Mouse (Mus musculus) adrenal gland, adult 18-20 months (tissue): ENCODE measurements around the gene Gm10778. TPM values are rescaled to one million over a fixed set of nuclear protein-coding genes. Genes with fewer than 3 reads are reported as not detected.
"Not testable (repeated sequence)": the region's sequence is repeated elsewhere in the genome, so short reads cannot be mapped to it uniquely, and the experiment has no call there.

Experiments
- DNase-seq, 2 experiments: peaks; one replicate each; pipeline ENCODE4 v3.0.0; 2021 to 2022; ENCODE audit warnings: low spot score in 2 of 2
- total RNA-seq, 2 experiments: library from RNA; stranded (reverse); gene quantifications; 1 replicate in 1 of 2; 2 replicates in 1 of 2; pipeline ENCODE4 v1.2.3; 2021

Gm10778 gene
- total RNA-seq, 2 experiments from 2014 or later: 2.4 to 2.8 TPM

GRCm38 (mm10) chr10:81626994-81627835 lies 21.6 kb upstream of the Gm10778 start, which contains the start of gene Sirt6:
Gene Sirt6, minus strand, starts transcription at chr10:81627797.
- DNase-seq: peak; percentile 84 to 87

- DNase-seq: peak in 1 of 2 experiments; percentile 26
These were observed 21.0 kb upstream of the Gm10778 start for GRCm38 (mm10) chr10:81627836-81628220.

- no peak for DNase-seq
These were observed 20.5 kb upstream of the Gm10778 start, which contains the start of gene Ankrd24 for GRCm38 (mm10) chr10:81628390-81628789. Gene Ankrd24, plus strand, starts transcription at chr10:81628540.

GRCm38 (mm10) chr10:81633253-81634099 lies 15.4 kb upstream of the Gm10778 start:
- peak; percentile 74 to 81 for DNase-seq

- no peak for DNase-seq
These were observed 12.5 kb upstream of the Gm10778 start for GRCm38 (mm10) chr10:81636338-81636737.

- DNase-seq: no peak
These were observed 10.8 kb upstream of the Gm10778 start for GRCm38 (mm10) chr10:81638101-81638500.

- DNase-seq: peak in 1 of 2 experiments; percentile 16
These were observed 8.0 kb upstream of the Gm10778 start for GRCm38 (mm10) chr10:81640825-81641224.

GRCm38 (mm10) chr10:81641566-81641965 lies 7.3 kb upstream of the Gm10778 start:
- no peak for DNase-seq

- DNase-seq: peak in 1 of 2 experiments; percentile 19
These were observed 6.7 kb upstream of the Gm10778 start for GRCm38 (mm10) chr10:81641978-81642647.

GRCm38 (mm10) chr10:81642648-81643448 lies 6.0 kb upstream of the Gm10778 start:
- no peak for DNase-seq

- peak; percentile 93 for DNase-seq
These were observed 5.3 kb upstream of the Gm10778 start for GRCm38 (mm10) chr10:81643449-81644055.

- DNase-seq: no peak
These were observed 4.7 kb upstream of the Gm10778 start for GRCm38 (mm10) chr10:81644162-81644561.

- peak in 1 of 2 experiments; percentile 18 for DNase-seq
These were observed 4.1 kb upstream of the Gm10778 start for GRCm38 (mm10) chr10:81644716-81645115.

- DNase-seq: no peak
These were observed 3.5 kb upstream of the Gm10778 start for GRCm38 (mm10) chr10:81645391-81645790.

GRCm38 (mm10) chr10:81646015-81646555 lies 2.8 kb upstream of the Gm10778 start:
- DNase-seq: peak in 1 of 2 experiments; percentile 23

- DNase-seq: peak in 1 of 2 experiments; percentile 1
These were observed 6.3 kb downstream of the Gm10778 start for GRCm38 (mm10) chr10:81655178-81655577.

- DNase-seq: no peak
These were observed 7.3 kb downstream of the Gm10778 start for GRCm38 (mm10) chr10:81656174-81656573.

GRCm38 (mm10) chr10:81687114-81687513 lies 38.3 kb downstream of the Gm10778 start:
- not testable (repeated sequence) for DNase-seq

GRCm38 (mm10) chr10:81704531-81705301 lies 55.9 kb downstream of the Gm10778 start, which contains the start of gene Zfp433:
Gene Zfp433, plus strand, starts transcription at chr10:81704825.
- DNase-seq: not testable (repeated sequence)
